Comparison of ENCODE assay signal across 9 mouse cellular contexts in genomic region chr8:70634066-70634465, GRCm38 (mm10). TPM values are rescaled to one million over a fixed set of nuclear protein-coding genes. Genes with fewer than 3 reads are reported as not detected.
DNase-seq lines count a peak whose midpoint lies in the region; ATAC-seq and TF ChIP-seq lines count a peak whose summit lies in the region.
"Had no signal": no experiment of that assay in that cellular context is flagged by ENCODE, and none has a peak within 500 bp of the region (broad histone marks: within the 10 kb centered on the region; RNA-seq: fewer than 3 reads in every experiment).

No protein-coding gene starts in this region.

- TF ChIP-seq POLR2A in CH12.LX (IDR thresholded peaks at IDR 0.05; ENCODE audit: low read depth, low read length) = no peak

- in situ Hi-C loops in CH12.LX (cut with MboI; ENCODE audit: low pct_ligation_motif_present, low pct_unique_long_range_greater_than_20kb, low sequenced_read_pairs) = no loop called here

- 24% methylated on average over 6 of the region's 6 CpGs for WGBS in heart, embryonic 16.5 days
- whole genome bisulfite sequencing in liver, embryonic 16.5 days (ENCODE audit: insufficient replicate concordance) = 32% methylated on average over 6 of the region's 6 CpGs
- WGBS in forebrain, postnatal 0 days = 54% methylated on average over 6 of the region's 6 CpGs

- H3K4me1 ChIP-seq in CH12.LX (ENCODE audit: control insufficient read depth in 1 of 2, insufficient read depth in 2 of 2) = peaks cover 36 to 90% of the 10 kb centered on the region in 2 experiments
- peaks cover 37% of the 10 kb centered on the region for H3K4me1 ChIP-seq in heart, embryonic 16.5 days (ENCODE audit: control insufficient read depth, insufficient read depth, low read length)
- peaks cover 65% of the 10 kb centered on the region for H3K4me1 ChIP-seq in liver, embryonic 16.5 days (ENCODE audit: control insufficient read depth, low read depth, low read length)
- 0 out of 2 replicates have a peak, but pooled peaks cover 3% of the 10 kb centered on the region for H3K4me1 ChIP-seq in forebrain, postnatal 0 days (ENCODE audit: insufficient read depth)

- ATAC-seq in heart, embryonic 16.5 days (replicated peaks; ENCODE audit: extremely low read depth, insufficient read depth, low FRiP score) = peak; percentile 21; the same call in 1 of the 2 replicates
- peak; percentile 28 for ATAC-seq in liver, embryonic 16.5 days (ENCODE audit: low read depth)
- no peak for ATAC-seq in forebrain, postnatal 0 days

- no peak overlapping the region for H3K4me3 ChIP-seq in CH12.LX (replicated peaks in 1 of 3; ENCODE audit: low read depth in 2 of 3, low read length in 2 of 3, poor library complexity in 1 of 3)
- no peak overlapping the region for H3K4me3 ChIP-seq in heart, embryonic 16.5 days (ENCODE audit: low read length)
- no peak overlapping the region for H3K4me3 ChIP-seq in liver, embryonic 16.5 days (ENCODE audit: low read depth, low read length)
- H3K4me3 ChIP-seq in forebrain, postnatal 0 days (ENCODE audit: low read depth, low read length) = no peak overlapping the region
- H3K4me3 ChIP-seq: hindbrain, embryonic 15.5 days had no signal

- TF ChIP-seq RAD21 in CH12.LX (IDR thresholded peaks at IDR 0.05; ENCODE audit: low read depth, low read length) = no peak

- H3K9ac ChIP-seq in CH12.LX (ENCODE audit: insufficient read depth, low read depth) = no peak overlapping the region
- H3K9ac ChIP-seq in heart, embryonic 16.5 days (ENCODE audit: low read length) = peak overlapping the region; percentile 43
- peak overlapping the region; percentile 26; the same call in 1 of the 2 replicates for H3K9ac ChIP-seq in liver, embryonic 16.5 days (ENCODE audit: low read depth, low read length)
- H3K9ac ChIP-seq in forebrain, postnatal 0 days = no peak overlapping the region
- H3K9ac ChIP-seq: hindbrain, embryonic 15.5 days had no signal

- no peaks in the 10 kb centered on the region for H3K27me3 ChIP-seq in CH12.LX (replicated peaks)
- H3K27me3 ChIP-seq in heart, embryonic 16.5 days (ENCODE audit: control insufficient read depth, insufficient read depth, low read length) = no peaks in the 10 kb centered on the region
- peaks cover 6% of the 10 kb centered on the region for H3K27me3 ChIP-seq in liver, embryonic 16.5 days (ENCODE audit: control insufficient read depth, insufficient read depth, low read depth, low read length)
- H3K27me3 ChIP-seq in forebrain, postnatal 0 days (ENCODE audit: insufficient read depth, low read length) = no peaks in the 10 kb centered on the region; the same call in 1 of the 2 replicates

- dilution Hi-C loops in CH12.LX (cut with MboI; ENCODE audit: extremely low pct_ligation_motif_present, extremely low pct_unique_long_range_greater_than_20kb, low sequenced_read_pairs) = no loop called here

- no peak for TF ChIP-seq CTCF in CH12.LX (conservative IDR thresholded peaks at IDR 0.05 in 1 of 2, IDR thresholded peaks at IDR 0.05 in 1 of 2; ENCODE audit: low read depth in 2 of 2, low read length in 2 of 2)
- TF ChIP-seq CTCF in forebrain, postnatal 0 days (IDR thresholded peaks at IDR 0.05; ENCODE audit: low read depth) = no peak

- no peak for TF ChIP-seq EP300 in CH12.LX (IDR thresholded peaks at IDR 0.05; ENCODE audit: low read length)

- H3K79me2 ChIP-seq in CH12.LX (replicated peaks; ENCODE audit: control insufficient read depth, extremely low read depth, insufficient read depth, poor library complexity, severe bottlenecking) = no peaks in the 10 kb centered on the region

- H3K4me2 ChIP-seq in CH12.LX (ENCODE audit: insufficient read depth, low read depth, poor library complexity, severe bottlenecking) = no peak overlapping the region
- no peak overlapping the region for H3K4me2 ChIP-seq in heart, embryonic 16.5 days (ENCODE audit: low read depth, low read length)
- no peak overlapping the region for H3K4me2 ChIP-seq in liver, embryonic 16.5 days (ENCODE audit: low read depth, low read length)
- no peak overlapping the region for H3K4me2 ChIP-seq in forebrain, postnatal 0 days (ENCODE audit: low read depth)
- H3K4me2 ChIP-seq: hindbrain, embryonic 15.5 days had no signal

- peaks cover 2% of the 10 kb centered on the region for H3K9me3 ChIP-seq in CH12.LX (replicated peaks; ENCODE audit: low read length)
- H3K9me3 ChIP-seq in heart, embryonic 16.5 days (replicated peaks; ENCODE audit: control insufficient read depth, low read length) = no peaks in the 10 kb centered on the region
- H3K9me3 ChIP-seq in liver, embryonic 16.5 days (replicated peaks; ENCODE audit: control insufficient read depth, low read length) = no peaks in the 10 kb centered on the region
- no peaks in the 10 kb centered on the region for H3K9me3 ChIP-seq in forebrain, postnatal 0 days (ENCODE audit: low read length)
- H3K9me3 ChIP-seq: hindbrain, embryonic 15.5 days had no signal

- H3K27ac ChIP-seq in CH12.LX (ENCODE audit: insufficient read depth, low read depth) = peak overlapping the region; percentile 100
- H3K27ac ChIP-seq in heart, embryonic 16.5 days (ENCODE audit: low read length) = peak overlapping the region; percentile 53
- peak overlapping the region; percentile 80 for H3K27ac ChIP-seq in liver, embryonic 16.5 days (ENCODE audit: low read length)
- H3K27ac ChIP-seq in forebrain, postnatal 0 days (ENCODE audit: low read depth, low read length) = no peak overlapping the region
- H3K27ac ChIP-seq: hindbrain, embryonic 15.5 days had no signal

- DNase-seq in CH12.LX (ENCODE audit: extremely low read depth) = no peak
- DNase-seq in adrenal gland, adult 2 months = peak; percentile 83
- DNase-seq in forebrain, postnatal 0 days = no peak
- DNase-seq in thymus, postnatal 0 days (ENCODE audit: low spot score) = no peak
- no peak for DNase-seq in thymus, postnatal 36 days
- no peak for DNase-seq in cerebellum, adult 8-10 months

- H3K36me3 ChIP-seq in CH12.LX (replicated peaks in 1 of 2; ENCODE audit: control insufficient read depth in 1 of 2, insufficient read depth in 1 of 2, low read length in 1 of 2) = no peaks in the 10 kb centered on the region
- no peaks in the 10 kb centered on the region for H3K36me3 ChIP-seq in heart, embryonic 16.5 days (ENCODE audit: control insufficient read depth, insufficient read depth)
- H3K36me3 ChIP-seq in liver, embryonic 16.5 days (ENCODE audit: control insufficient read depth, insufficient read depth) = no peaks in the 10 kb centered on the region
- H3K36me3 ChIP-seq in forebrain, postnatal 0 days (ENCODE audit: insufficient read depth) = no peaks in the 10 kb centered on the region
- H3K36me3 ChIP-seq: hindbrain, embryonic 15.5 days had no signal

RNA-seq across cellular contexts. Expression of gene Gdf15, which starts 1.8 kb away (rescaled TPM):
- 0.21 TPM in 1 of 2 replicates, not detected in the other for total RNA-seq in CH12.LX (2012; rRNA removed)
- total RNA-seq in CH12.LX (2014; rRNA removed) = not detected in 2 replicates
- polyA plus RNA-seq in CH12.LX (2012; ENCODE audit: insufficient read length, low read depth) = 0.16 TPM in 1 of 2 replicates, not detected in the other
- total RNA-seq in adrenal gland, adult 2 months (2021) = 10 to 100 TPM in 1 of 2 experiments, 1 to 10 TPM in 1; 1.3 to 44.6 TPM
- 18.5 and 22.2 TPM in 2 replicates for polyA plus RNA-seq in adrenal gland, adult 2 months (2012; rRNA removed)
- polyA plus RNA-seq in heart, embryonic 16.5 days (2015; fragmentation: Nextera tagmentation; extraction: Ambion mirVana) = 1.2 and 1.6 TPM in 2 replicates
- 2.7 and 3.1 TPM in 2 replicates for polyA plus RNA-seq in liver, embryonic 16.5 days (2015; fragmentation: Nextera tagmentation; extraction: Ambion mirVana)
- total RNA-seq in forebrain, postnatal 0 days (2014; rRNA removed) = 0.90 TPM in 1 of 2 replicates, not detected in the other
- 0.18 and 0.26 TPM in 2 replicates for polyA plus RNA-seq in forebrain, postnatal 0 days (2015; fragmentation: Nextera tagmentation; extraction: Ambion mirVana)
- polyA plus RNA-seq in thymus, postnatal 0 days (2015; fragmentation: Nextera tagmentation; extraction: Ambion mirVana) = 1.2 and 1.4 TPM in 2 replicates

RNA-seq across cellular contexts. Expression of gene Lrrc25, which starts 18.1 kb away (rescaled TPM):
- total RNA-seq in CH12.LX (2012; rRNA removed) = 0.25 and 0.30 TPM in 2 replicates
- 2.4 and 2.6 TPM in 2 replicates for total RNA-seq in CH12.LX (2014; rRNA removed)
- polyA plus RNA-seq in CH12.LX (2012; ENCODE audit: insufficient read length, low read depth) = 4.0 and 5.9 TPM in 2 replicates
- 1 to 10 TPM; 1.8 to 3.6 TPM for total RNA-seq in adrenal gland, adult 2 months (2021)
- 8.4 and 11.1 TPM in 2 replicates for polyA plus RNA-seq in adrenal gland, adult 2 months (2012; rRNA removed)
- 1.8 and 2.3 TPM in 2 replicates for polyA plus RNA-seq in heart, embryonic 16.5 days (2015; fragmentation: Nextera tagmentation; extraction: Ambion mirVana)
- 7.5 and 9.0 TPM in 2 replicates for polyA plus RNA-seq in liver, embryonic 16.5 days (2015; fragmentation: Nextera tagmentation; extraction: Ambion mirVana)
- 1.4 and 2.8 TPM in 2 replicates for total RNA-seq in forebrain, postnatal 0 days (2014; rRNA removed)
- 1.2 TPM in 2 replicates for polyA plus RNA-seq in forebrain, postnatal 0 days (2015; fragmentation: Nextera tagmentation; extraction: Ambion mirVana)
- polyA plus RNA-seq in thymus, postnatal 0 days (2015; fragmentation: Nextera tagmentation; extraction: Ambion mirVana) = 4.7 and 5.8 TPM in 2 replicates

RNA-seq across cellular contexts. Expression of gene Ssbp4, which starts 25.4 kb away (rescaled TPM):
- total RNA-seq in CH12.LX (2012; rRNA removed) (77.3 and 84.9 TPM in 2 replicates), CH12.LX (2014; rRNA removed) (31.0 and 41.3 TPM in 2 replicates)
- polyA plus RNA-seq in CH12.LX (2012; ENCODE audit: insufficient read length, low read depth) = 114 and 128 TPM in 2 replicates
- total RNA-seq in adrenal gland, adult 2 months (2021) = 100 to 1,000 TPM in 1 of 2 experiments, 10 to 100 TPM in 1; 76.2 to 110 TPM
- polyA plus RNA-seq in adrenal gland, adult 2 months (2012; rRNA removed) = 476 and 593 TPM in 2 replicates
- polyA plus RNA-seq in heart, embryonic 16.5 days (2015; fragmentation: Nextera tagmentation; extraction: Ambion mirVana) = 68.4 and 69.5 TPM in 2 replicates
- polyA plus RNA-seq in liver, embryonic 16.5 days (2015; fragmentation: Nextera tagmentation; extraction: Ambion mirVana) = 25.1 and 32.3 TPM in 2 replicates
- total RNA-seq in forebrain, postnatal 0 days (2014; rRNA removed) = 197 and 249 TPM in 2 replicates
- polyA plus RNA-seq in forebrain, postnatal 0 days (2015; fragmentation: Nextera tagmentation; extraction: Ambion mirVana) = 204 and 221 TPM in 2 replicates
- polyA plus RNA-seq in thymus, postnatal 0 days (2015; fragmentation: Nextera tagmentation; extraction: Ambion mirVana) = 135 and 142 TPM in 2 replicates

RNA-seq across cellular contexts. Expression of gene Pgpep1, which starts 26.1 kb away (rescaled TPM):
- 15.2 and 22.9 TPM in 2 replicates for total RNA-seq in CH12.LX (2012; rRNA removed)
- total RNA-seq in CH12.LX (2014; rRNA removed) = 10.3 and 12.3 TPM in 2 replicates
- 30.0 and 35.1 TPM in 2 replicates for polyA plus RNA-seq in CH12.LX (2012; ENCODE audit: insufficient read length, low read depth)
- 100 to 1,000 TPM; 115 to 127 TPM for total RNA-seq in adrenal gland, adult 2 months (2021)
- 115 and 117 TPM in 2 replicates for polyA plus RNA-seq in adrenal gland, adult 2 months (2012; rRNA removed)
- 35.5 and 36.7 TPM in 2 replicates for polyA plus RNA-seq in heart, embryonic 16.5 days (2015; fragmentation: Nextera tagmentation; extraction: Ambion mirVana)
- 18.9 and 20.5 TPM in 2 replicates for polyA plus RNA-seq in liver, embryonic 16.5 days (2015; fragmentation: Nextera tagmentation; extraction: Ambion mirVana)
- 22.1 and 23.8 TPM in 2 replicates for total RNA-seq in forebrain, postnatal 0 days (2014; rRNA removed)
- polyA plus RNA-seq in forebrain, postnatal 0 days (2015; fragmentation: Nextera tagmentation; extraction: Ambion mirVana) = 22.1 and 26.1 TPM in 2 replicates
- polyA plus RNA-seq in thymus, postnatal 0 days (2015; fragmentation: Nextera tagmentation; extraction: Ambion mirVana) = 33.2 and 43.0 TPM in 2 replicates

RNA-seq across cellular contexts. Expression of gene Lsm4, which starts 39.0 kb away (rescaled TPM):
- total RNA-seq in CH12.LX (2012; rRNA removed) (135 and 168 TPM in 2 replicates), CH12.LX (2014; rRNA removed) (134 and 143 TPM in 2 replicates)
- 240 and 256 TPM in 2 replicates for polyA plus RNA-seq in CH12.LX (2012; ENCODE audit: insufficient read length, low read depth)
- 10 to 100 TPM; 65.2 to 88.5 TPM for total RNA-seq in adrenal gland, adult 2 months (2021)
- polyA plus RNA-seq in adrenal gland, adult 2 months (2012; rRNA removed) = 81.3 and 112 TPM in 2 replicates
- 252 and 258 TPM in 2 replicates for polyA plus RNA-seq in heart, embryonic 16.5 days (2015; fragmentation: Nextera tagmentation; extraction: Ambion mirVana)
- polyA plus RNA-seq in liver, embryonic 16.5 days (2015; fragmentation: Nextera tagmentation; extraction: Ambion mirVana) = 104 and 113 TPM in 2 replicates
- 93.7 and 140 TPM in 2 replicates for total RNA-seq in forebrain, postnatal 0 days (2014; rRNA removed)
- 177 and 231 TPM in 2 replicates for polyA plus RNA-seq in forebrain, postnatal 0 days (2015; fragmentation: Nextera tagmentation; extraction: Ambion mirVana)
- 333 and 377 TPM in 2 replicates for polyA plus RNA-seq in thymus, postnatal 0 days (2015; fragmentation: Nextera tagmentation; extraction: Ambion mirVana)

Comparison
In these comparisons a context has a peak if more than half of its experiments do, and no peak if none do; other contexts are left out.
1. H3K9ac ChIP-seq: peak in heart, embryonic 16.5 days (single experiment) and liver, embryonic 16.5 days (single experiment); none in CH12.LX (single experiment) and forebrain, postnatal 0 days (single experiment).